Mouse (Mus musculus) limb, embryonic 12.5 days (tissue): ENCODE measurements around the gene Ccdc57. TPM values are rescaled to one million over a fixed set of nuclear protein-coding genes. Genes with fewer than 3 reads are reported as not detected.

Experiments
- ATAC-seq: fragments of 200-750 bp; cut with Nextera tagmentation; 2 replicates; pipeline ENCODE4 v1.8.0; 2017; ENCODE audit warnings: low read depth, moderate TSS enrichment; ENCODE audit not compliant: insufficient number of reproducible peaks, insufficient read depth, low FRiP score, low TSS enrichment
- H3K27ac ChIP-seq: fragments of 300-500 bp; sonication (generic); 2 replicates; pipeline ENCODE4 v1.5.1; 2016; ENCODE audit warnings: mild to moderate bottlenecking, moderate library complexity
- H3K27me3 ChIP-seq: fragments of 300-500 bp; sonication (generic); 2 replicates; pipeline ENCODE4 v1.6.1; 2016; ENCODE audit warnings: mild to moderate bottlenecking, moderate library complexity
- H3K36me3 ChIP-seq: fragments of 300-500 bp; sonication (generic); 2 replicates; pipeline ENCODE4 v1.6.1; 2016; ENCODE audit warnings: mild to moderate bottlenecking, moderate library complexity
- H3K4me1 ChIP-seq: fragments of 300-500 bp; sonication (generic); replicated peaks from 2 replicates; pipeline ENCODE4 v1.6.1; 2016
- H3K4me2 ChIP-seq: fragments of 300-500 bp; sonication (generic); 2 replicates; pipeline ENCODE4 v1.6.1; 2016; ENCODE audit warnings: mild to moderate bottlenecking, moderate library complexity
- H3K4me3 ChIP-seq: fragments of 300-500 bp; sonication (generic); replicated peaks from 2 replicates; pipeline ENCODE4 v1.5.1; 2016; ENCODE audit warnings: mild to moderate bottlenecking
- H3K9ac ChIP-seq: fragments of 300-500 bp; sonication (generic); replicated peaks from 2 replicates; pipeline ENCODE4 v1.6.1; 2016; ENCODE audit warnings: mild to moderate bottlenecking, moderate library complexity
- H3K9me3 ChIP-seq: fragments of 300-500 bp; sonication (generic); 2 replicates; pipeline ENCODE4 v1.6.1; 2016; ENCODE audit warnings: mild to moderate bottlenecking, moderate library complexity
- WGBS: fragments of 180-500 bp; shearing (Covaris S2); methylation state at CpG from one replicate; pipeline ENCODE4 v1.1.7; 2016; 5-methylcytosine and 5-hydroxymethylcytosine counted together
- polyA plus RNA-seq: library from polyadenylated mRNA; unstranded; fragments of >200 nt; fragmentation: Nextera tagmentation; extraction: Ambion mirVana; gene quantifications from 2 replicates; pipeline ENCODE4 v1.2.1, GENCODE M21; 2016

Gene Ccdc57
- polyA plus RNA-seq, 1 experiment from 2014 or later, result 7.2 TPM

DNA sequence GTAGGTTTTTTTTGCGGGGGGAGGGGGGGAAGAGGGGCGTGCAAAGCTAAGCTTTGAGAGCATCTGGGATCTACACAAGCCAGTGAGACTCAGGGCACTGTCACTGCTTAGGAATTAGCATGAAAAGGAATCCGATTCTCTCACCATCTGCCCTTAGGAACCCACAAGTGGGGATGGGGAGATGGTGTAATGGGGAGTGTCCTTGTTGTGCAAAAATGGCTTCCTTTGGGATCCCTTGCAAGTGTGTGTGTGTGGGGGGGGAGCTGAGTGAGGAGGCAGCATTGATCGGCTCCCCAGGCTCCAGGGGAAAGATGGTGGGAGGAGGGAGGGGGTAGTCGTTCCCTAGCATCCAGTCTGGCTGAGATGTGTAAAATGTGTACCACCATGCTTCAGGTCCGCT lies 155.5 kb downstream of the Ccdc57 start:
- ATAC-seq, result no peak
- Histone ChIP-seq H3K27ac (no peak overlapping the region), H3K4me1 (0 out of 2 replicates have a peak, but pooled peaks cover 9% of the 10 kb centered on the region), H3K9me3 (no peaks in the 10 kb centered on the region), H3K4me2 (no peak overlapping the region), H3K9ac (0 out of 2 replicates have a peak overlapping the region, but pooled peaks have one; percentile 8), H3K36me3 (peaks cover 20% of the 10 kb centered on the region), H3K4me3 (no peak overlapping the region), H3K27me3 (no peaks in the 10 kb centered on the region)
- WGBS, result 35% methylated on average over 6 of the region's 6 CpGs

Other genes starting within 250 kb of the Ccdc57 start
- gene Cenpx, start 219.1 kb downstream of the Ccdc57 start, polyA plus RNA-seq, result 131 and 138 TPM in 2 replicates
- 77.9 and 78.4 TPM in 2 replicates for gene Lrrc45, start 218.9 kb downstream of the Ccdc57 start, polyA plus RNA-seq
- 48.5 and 51.2 TPM in 2 replicates for gene Rac3, start 211.4 kb downstream of the Ccdc57 start, polyA plus RNA-seq
- 14.8 and 17.8 TPM in 2 replicates for gene Dcxr, start 205.6 kb downstream of the Ccdc57 start, polyA plus RNA-seq
- gene Cbr2, start 200.8 kb downstream of the Ccdc57 start, polyA plus RNA-seq, result 4.6 and 7.2 TPM in 2 replicates
- 6.4 and 8.4 TPM in 2 replicates for gene Hmga1b, start 170.1 kb downstream of the Ccdc57 start, polyA plus RNA-seq
- 36.2 and 42.1 TPM in 2 replicates for gene Rfng, start 148.7 kb downstream of the Ccdc57 start, polyA plus RNA-seq
- gene Gps1, start 148.6 kb downstream of the Ccdc57 start, polyA plus RNA-seq, result 233 and 242 TPM in 2 replicates
- 73.4 and 77.6 TPM in 2 replicates for gene Dus1l, start 136.5 kb downstream of the Ccdc57 start, polyA plus RNA-seq
- 70.3 and 79.1 TPM in 2 replicates for gene Fasn, start 108.3 kb downstream of the Ccdc57 start, polyA plus RNA-seq
- 77.0 and 77.4 TPM in 2 replicates for gene Slc16a3, start 15.6 kb upstream of the Ccdc57 start, polyA plus RNA-seq
- 154 and 157 TPM in 2 replicates for gene Csnk1d, start 58.5 kb upstream of the Ccdc57 start, polyA plus RNA-seq
- gene Cd7, start 106.5 kb upstream of the Ccdc57 start, polyA plus RNA-seq, result not detected in 2 replicates
- not detected in 2 replicates for gene Sectm1b, start 130.7 kb upstream of the Ccdc57 start, polyA plus RNA-seq
- gene Sectm1a, start 148.3 kb upstream of the Ccdc57 start, polyA plus RNA-seq, result not detected in 2 replicates
- gene Tex19.2, start 185.8 kb upstream of the Ccdc57 start, polyA plus RNA-seq, result not detected in 2 replicates
- gene Tex19.1, start 213.3 kb upstream of the Ccdc57 start, polyA plus RNA-seq, result not detected in 2 replicates
- gene Uts2r, start 227.4 kb upstream of the Ccdc57 start, polyA plus RNA-seq, result 0.39 and 0.41 TPM in 2 replicates